Mouse (Mus musculus) limb, embryonic 10.5 days (tissue): ENCODE measurements around the gene Nanos2. TPM values are rescaled to one million over a fixed set of nuclear protein-coding genes. Genes with fewer than 3 reads are reported as not detected.
A peak's percentile ranks its signal among the peaks of the same experiment; 100 is the strongest.

Experiments used
- DNase-seq: peaks from one replicate; pipeline ENCODE4 v3.0.0-alpha.2; 2017; ENCODE audit warnings: low spot score
- H3K27ac ChIP-seq: fragments of 300-500 bp; sonication (generic); 2 replicates; pipeline ENCODE4 v1.5.1; 2016; ENCODE audit warnings: mild to moderate bottlenecking
- H3K27me3 ChIP-seq: fragments of 300-500 bp; sonication (generic); 2 replicates; pipeline ENCODE4 v1.6.1; 2016; ENCODE audit warnings: low read depth, mild to moderate bottlenecking; ENCODE audit not compliant: poor library complexity, severe bottlenecking
- H3K36me3 ChIP-seq: fragments of 300-500 bp; sonication (generic); 2 replicates; pipeline ENCODE4 v1.6.1; 2016; ENCODE audit warnings: mild to moderate bottlenecking, moderate library complexity
- H3K4me1 ChIP-seq: fragments of 300-500 bp; sonication (generic); 2 replicates; pipeline ENCODE4 v1.6.1; 2016
- H3K4me3 ChIP-seq: fragments of 300-500 bp; sonication (generic); 2 replicates; pipeline ENCODE4 v1.5.1; 2016; ENCODE audit warnings: mild to moderate bottlenecking, moderate library complexity
- H3K9me3 ChIP-seq: fragments of 300-500 bp; sonication (generic); replicated peaks from 2 replicates; pipeline ENCODE4 v1.6.1; 2016; ENCODE audit warnings: mild to moderate bottlenecking
- WGBS: fragments of 180-500 bp; shearing (Covaris S2); methylation state at CpG from one replicate; pipeline ENCODE4 v1.1.7; 2016; 5-methylcytosine and 5-hydroxymethylcytosine counted together
- polyA plus RNA-seq: library from polyadenylated mRNA; unstranded; fragments of >200 nt; fragmentation: Nextera tagmentation; extraction: Ambion mirVana; gene quantifications from 2 replicates; pipeline ENCODE4 v1.2.1, GENCODE M21; 2016

The Nanos2 gene
- polyA plus RNA-seq, 1 experiment from 2014 or later = not detected

DNA sequence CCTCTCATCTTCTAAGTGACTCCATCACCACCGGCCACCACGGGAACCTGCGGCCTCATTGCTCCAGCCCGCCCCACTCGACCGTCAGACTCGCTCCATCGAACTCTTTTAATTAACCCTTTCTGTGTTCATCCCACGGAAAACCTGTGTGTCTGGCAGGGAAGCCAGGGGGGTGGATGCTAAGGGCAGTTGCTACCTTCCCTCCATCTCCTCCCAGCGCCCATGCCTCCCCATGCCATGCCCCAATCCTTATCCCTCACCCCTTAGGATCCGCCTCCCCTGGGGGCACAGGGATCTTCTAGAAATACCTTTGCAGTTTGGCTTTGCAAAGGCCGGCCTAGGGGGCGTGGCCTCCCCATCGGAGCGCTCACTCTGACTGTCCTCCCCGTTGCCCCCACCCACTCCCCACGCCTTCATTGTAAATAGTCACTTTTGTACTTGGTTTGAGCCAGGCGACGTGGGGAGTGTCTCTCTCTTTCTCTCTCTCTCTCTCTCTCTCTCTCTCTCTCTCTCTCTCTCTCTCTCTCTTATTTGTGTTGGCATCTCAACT is 23.8 kb upstream of the Nanos2 start:
- under 1% methylated on average over 19 of the region's 19 CpGs for WGBS
- no peak overlapping the region for H3K27ac ChIP-seq
- peaks cover 95% of the 10 kb centered on the region for H3K27me3 ChIP-seq
- H3K9me3 ChIP-seq = no peaks in the 10 kb centered on the region
- DNase-seq = no peak
- peaks cover 11% of the 10 kb centered on the region for H3K4me1 ChIP-seq
- no peaks in the 10 kb centered on the region for H3K36me3 ChIP-seq
- no peak overlapping the region for H3K4me3 ChIP-seq

DNA sequence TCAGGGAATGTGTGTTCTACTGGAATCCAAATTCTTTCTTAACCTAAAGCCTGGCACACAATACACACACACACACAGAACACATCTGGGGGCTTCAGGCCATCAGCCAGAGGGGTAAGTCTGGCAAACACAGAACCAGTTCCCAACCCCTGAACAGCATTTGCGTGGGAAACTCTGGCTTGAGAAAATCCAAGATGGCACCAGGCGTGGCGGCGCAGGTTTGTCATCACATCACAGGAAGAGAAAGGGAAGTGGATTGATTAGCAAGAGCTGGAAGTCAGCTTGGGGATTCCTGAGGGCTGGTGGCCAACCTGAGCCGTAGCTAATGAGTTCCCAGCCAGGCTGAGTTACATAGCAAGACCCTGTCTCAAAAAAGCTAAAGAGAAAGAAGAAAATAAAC is 21.9 kb upstream of the Nanos2 start:
- Histone ChIP-seq H3K27ac (no peak overlapping the region), H3K9me3 (0 out of 2 replicates have a peak, but pooled peaks cover 3% of the 10 kb centered on the region), H3K27me3 (peaks cover 85% of the 10 kb centered on the region), H3K4me3 (no peak overlapping the region), H3K36me3 (no peaks in the 10 kb centered on the region), H3K4me1 (peaks cover 10% of the 10 kb centered on the region)
- WGBS = 78% methylated on average over 5 of the region's 5 CpGs
- no peak for DNase-seq

DNA sequence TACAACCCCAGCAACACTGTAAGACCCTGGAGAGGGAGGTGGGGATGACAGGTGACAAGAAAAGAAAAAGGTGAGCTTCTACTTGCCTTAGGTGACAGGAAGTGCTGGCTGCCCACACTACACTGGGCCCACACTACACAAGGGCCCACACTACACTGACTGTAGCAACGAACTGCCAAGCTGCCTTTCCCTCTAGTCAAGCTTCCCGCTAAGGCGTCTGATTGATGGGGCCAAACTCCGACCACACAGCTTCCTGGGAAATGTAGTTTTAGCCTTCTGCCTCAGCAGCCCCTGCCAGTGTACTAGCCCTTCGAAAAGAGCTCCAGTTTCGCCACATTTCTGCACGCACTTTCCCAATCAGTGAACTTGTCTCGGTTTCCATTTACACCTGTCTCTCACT is 19.6 kb upstream of the Nanos2 start:
- Histone ChIP-seq H3K4me1 (peaks cover 8% of the 10 kb centered on the region), H3K27ac (no peak overlapping the region), H3K4me3 (no peak overlapping the region), H3K9me3 (0 out of 2 replicates have a peak, but pooled peaks cover 3% of the 10 kb centered on the region), H3K27me3 (peaks cover 62% of the 10 kb centered on the region), H3K36me3 (no peaks in the 10 kb centered on the region)
- WGBS = 9% methylated on average over 8 of the region's 8 CpGs
- no peak for DNase-seq

DNA sequence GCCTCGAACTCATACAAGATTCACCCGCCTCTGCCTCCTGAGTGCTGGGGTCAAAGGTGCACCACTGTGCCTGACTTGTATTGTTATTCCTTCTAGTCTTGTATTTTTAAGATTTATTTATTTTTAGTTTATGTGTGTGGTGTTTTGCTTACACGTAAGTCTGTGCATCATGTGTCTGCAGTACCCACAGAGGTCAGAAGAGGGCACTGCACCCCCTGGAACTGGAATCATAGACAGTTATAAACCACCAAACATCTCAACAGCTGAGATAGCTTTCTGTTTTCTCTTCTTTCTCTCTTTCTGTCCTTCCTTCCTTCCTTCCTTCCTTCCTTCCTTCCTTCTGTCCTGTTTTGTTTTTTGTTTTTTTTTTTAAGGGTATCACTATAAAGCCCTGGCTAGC is 16.2 kb upstream of the Nanos2 start:
- no peak for DNase-seq
- no peaks in the 10 kb centered on the region for H3K36me3 ChIP-seq
- no peak overlapping the region for H3K4me3 ChIP-seq
- no peaks in the 10 kb centered on the region for H3K4me1 ChIP-seq
- peaks cover 31% of the 10 kb centered on the region for H3K27me3 ChIP-seq
- 85% methylated on average over 3 of the region's 3 CpGs for WGBS
- no peak overlapping the region for H3K27ac ChIP-seq
- 0 out of 2 replicates have a peak, but pooled peaks cover 3% of the 10 kb centered on the region for H3K9me3 ChIP-seq

DNA sequence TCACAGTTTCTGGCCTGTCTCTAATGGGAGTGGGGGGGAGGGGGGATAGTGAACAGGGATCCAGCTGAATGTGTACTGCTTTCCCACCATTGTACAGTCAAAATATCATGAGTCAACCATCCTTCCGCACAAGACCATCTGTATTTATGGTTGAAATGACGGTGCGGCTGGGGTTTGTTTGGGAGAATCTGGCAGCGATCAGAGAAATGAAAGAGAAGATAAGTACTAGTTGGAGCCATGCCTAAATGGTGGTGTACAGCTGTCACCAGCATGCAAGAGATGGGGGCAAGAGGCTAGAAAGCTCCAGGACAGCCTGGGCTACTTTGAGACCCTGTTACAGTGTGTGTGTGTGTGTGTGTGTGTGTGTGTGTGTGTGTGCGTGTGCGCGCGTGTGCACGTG is 8.8 kb upstream of the Nanos2 start:
- Histone ChIP-seq H3K4me3 (no peak overlapping the region), H3K27ac (no peak overlapping the region), H3K4me1 (no peaks in the 10 kb centered on the region), H3K9me3 (no peaks in the 10 kb centered on the region), H3K27me3 (0 out of 2 replicates have a peak, but pooled peaks cover 3% of the 10 kb centered on the region), H3K36me3 (no peaks in the 10 kb centered on the region)
- DNase-seq = no peak
- WGBS = 93% methylated on average over 9 of the region's 9 CpGs

DNA sequence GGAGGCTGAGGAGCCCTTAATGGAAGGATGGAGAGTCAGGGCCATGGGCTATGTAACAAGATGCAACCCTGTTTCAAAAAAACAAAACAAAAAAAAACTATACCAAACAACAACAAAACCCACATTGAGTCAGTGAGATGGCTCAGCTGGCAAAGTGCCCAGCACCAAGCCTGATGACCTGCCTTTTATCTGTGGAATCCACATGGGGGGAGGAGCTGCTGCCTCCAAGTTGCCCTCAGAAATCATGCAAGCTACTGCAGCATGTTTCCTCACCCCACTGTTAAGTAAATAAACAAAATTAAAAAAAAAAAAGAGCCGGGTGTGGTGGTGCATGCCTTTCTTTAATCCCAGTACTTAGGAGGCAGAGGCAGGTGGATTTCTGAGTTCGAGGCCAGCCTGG is 697 bp upstream of the Nanos2 start:
- no peaks in the 10 kb centered on the region for H3K9me3 ChIP-seq
- no peak for DNase-seq
- H3K36me3 ChIP-seq = no peaks in the 10 kb centered on the region
- peaks cover 21% of the 10 kb centered on the region for H3K27me3 ChIP-seq
- no peak overlapping the region for H3K4me3 ChIP-seq
- WGBS = 79% methylated on average over 2 of the region's 2 CpGs
- H3K4me1 ChIP-seq = peaks cover 10% of the 10 kb centered on the region
- no peak overlapping the region for H3K27ac ChIP-seq

DNA sequence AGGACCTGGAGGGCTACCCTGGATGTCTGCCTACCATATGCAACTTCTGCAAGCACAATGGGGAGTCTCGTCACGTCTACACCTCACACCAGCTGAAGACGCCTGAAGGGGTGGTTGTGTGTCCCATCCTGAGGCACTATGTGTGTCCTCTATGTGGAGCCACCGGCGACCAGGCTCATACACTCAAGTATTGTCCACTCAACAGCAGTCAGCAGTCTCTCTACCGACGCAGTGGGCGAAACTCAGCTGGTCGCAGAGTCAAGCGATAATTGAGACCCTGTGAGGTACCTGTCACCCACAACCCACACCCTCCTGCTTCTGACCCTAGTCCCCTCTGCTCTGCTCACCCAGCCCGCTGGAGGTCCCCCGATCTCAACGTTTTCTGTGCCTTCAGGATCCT is 547 bp downstream of the Nanos2 start:
- Histone ChIP-seq H3K27me3 (peaks cover 33% of the 10 kb centered on the region), H3K27ac (no peak overlapping the region), H3K36me3 (no peaks in the 10 kb centered on the region), H3K4me3 (no peak overlapping the region), H3K4me1 (peaks cover 20% of the 10 kb centered on the region), H3K9me3 (no peaks in the 10 kb centered on the region)
- WGBS = 73% methylated on average over 13 of the region's 13 CpGs
- no peak for DNase-seq

DNA sequence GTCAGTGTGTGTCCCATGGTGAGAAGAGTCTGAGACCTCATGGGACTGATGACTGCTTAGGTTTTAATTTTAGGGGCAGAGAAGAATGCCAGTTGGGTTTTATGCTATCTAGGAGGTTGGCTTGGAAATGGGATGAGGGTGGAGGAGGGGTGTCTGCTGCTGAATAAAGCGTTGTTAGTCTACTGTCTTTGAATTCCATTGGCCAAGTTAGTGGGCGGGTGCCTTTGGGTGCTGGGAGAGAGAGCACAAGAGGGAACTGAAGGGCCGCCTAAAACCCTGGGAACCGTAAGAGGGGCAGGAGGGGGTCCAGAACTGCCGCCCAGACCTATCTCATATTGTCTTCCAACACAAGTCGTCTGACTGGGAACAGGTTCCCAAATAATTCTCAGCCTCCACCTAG is 1.6 kb downstream of the Nanos2 start:
- WGBS = 72% methylated on average over 6 of the region's 6 CpGs

DNA sequence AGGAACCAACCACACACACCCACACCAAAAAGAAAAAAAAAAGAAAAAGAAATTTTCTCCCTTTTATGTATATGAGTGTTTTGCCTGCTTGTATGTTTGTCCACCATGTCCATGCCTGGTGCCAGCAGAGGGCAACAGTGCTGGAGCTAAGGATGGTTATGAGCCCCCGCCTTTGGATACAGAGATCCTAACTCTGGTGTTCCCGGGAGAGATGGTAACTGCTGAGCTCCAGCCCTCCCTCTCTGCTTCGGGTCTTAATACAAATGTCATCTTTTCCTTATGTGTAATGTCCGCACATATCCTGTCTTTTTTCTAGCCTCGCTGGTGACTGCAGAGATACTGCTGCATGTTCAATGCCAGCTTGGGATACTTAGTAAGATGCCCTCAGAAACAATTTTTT is 2.8 kb downstream of the Nanos2 start:
- peaks cover 51% of the 10 kb centered on the region for H3K27me3 ChIP-seq
- no peaks in the 10 kb centered on the region for H3K9me3 ChIP-seq
- peak overlapping the region; percentile 51 for H3K4me3 ChIP-seq
- H3K4me1 ChIP-seq = peaks cover 20% of the 10 kb centered on the region
- DNase-seq = no peak
- peak overlapping the region; percentile 74 for H3K27ac ChIP-seq
- peaks cover 3% of the 10 kb centered on the region; the same call in 1 of the 2 replicates for H3K36me3 ChIP-seq
- WGBS = 15% methylated on average over 5 of the region's 5 CpGs

More for the DNA sequence above, 1.6 kb downstream of the Nanos2 start:
- Histone ChIP-seq H3K4me3 (no peak overlapping the region), H3K4me1 (peaks cover 20% of the 10 kb centered on the region), H3K27me3 (peaks cover 44% of the 10 kb centered on the region), H3K36me3 (peaks cover 3% of the 10 kb centered on the region; the same call in 1 of the 2 replicates), H3K27ac (no peak overlapping the region), H3K9me3 (no peaks in the 10 kb centered on the region)
- no peak for DNase-seq

DNA sequence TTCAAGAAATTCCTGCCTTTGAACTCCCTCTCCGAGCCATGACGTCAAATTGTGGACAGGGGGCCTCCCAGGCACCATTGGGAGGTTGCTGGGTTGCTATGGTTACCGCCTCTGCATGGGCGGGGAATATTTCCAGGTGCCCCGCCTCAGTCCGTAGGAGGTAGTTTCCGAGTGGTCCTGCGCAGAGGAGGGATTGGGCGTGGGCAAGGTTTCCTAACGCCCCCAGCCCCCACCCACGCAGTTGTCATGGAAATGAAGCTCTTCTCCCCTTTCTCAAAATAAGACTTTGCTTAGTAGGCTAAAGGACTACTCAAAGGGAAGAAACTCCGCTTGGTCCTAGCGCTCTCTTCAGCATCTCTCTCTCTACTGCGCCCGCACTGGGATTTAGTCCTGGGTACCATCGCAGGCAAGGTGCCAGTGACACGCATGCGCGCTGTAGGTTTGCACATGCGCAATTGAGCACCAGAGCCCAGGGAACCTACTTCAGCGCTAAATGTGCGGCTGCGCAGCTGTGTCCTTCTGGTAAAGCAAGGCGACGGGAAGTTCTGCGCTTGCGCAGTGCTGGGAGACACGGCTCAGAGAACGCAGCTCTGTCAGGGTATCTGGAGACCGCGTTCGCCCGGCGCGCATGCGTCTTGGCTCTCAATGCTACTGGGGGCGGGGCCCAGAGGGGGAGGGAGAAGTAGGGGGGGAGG is 3.5 kb downstream of the Nanos2 start, which contains the start of gene Mypop:
Gene Mypop (plus strand): TSS at position 645 of the 695 bp plus-strand sequence.
- peak; percentile 100 for DNase-seq
- 0% methylated on average over 37 of the region's 37 CpGs for WGBS
- Histone ChIP-seq H3K36me3 (peaks cover 3% of the 10 kb centered on the region; the same call in 1 of the 2 replicates), H3K9me3 (no peaks in the 10 kb centered on the region), H3K4me1 (peaks cover 20% of the 10 kb centered on the region), H3K27me3 (peaks cover 51% of the 10 kb centered on the region), H3K27ac (peak within 1 kb of the TSS; percentile 74), H3K4me3 (peak within 1 kb of the TSS; percentile 51)

DNA sequence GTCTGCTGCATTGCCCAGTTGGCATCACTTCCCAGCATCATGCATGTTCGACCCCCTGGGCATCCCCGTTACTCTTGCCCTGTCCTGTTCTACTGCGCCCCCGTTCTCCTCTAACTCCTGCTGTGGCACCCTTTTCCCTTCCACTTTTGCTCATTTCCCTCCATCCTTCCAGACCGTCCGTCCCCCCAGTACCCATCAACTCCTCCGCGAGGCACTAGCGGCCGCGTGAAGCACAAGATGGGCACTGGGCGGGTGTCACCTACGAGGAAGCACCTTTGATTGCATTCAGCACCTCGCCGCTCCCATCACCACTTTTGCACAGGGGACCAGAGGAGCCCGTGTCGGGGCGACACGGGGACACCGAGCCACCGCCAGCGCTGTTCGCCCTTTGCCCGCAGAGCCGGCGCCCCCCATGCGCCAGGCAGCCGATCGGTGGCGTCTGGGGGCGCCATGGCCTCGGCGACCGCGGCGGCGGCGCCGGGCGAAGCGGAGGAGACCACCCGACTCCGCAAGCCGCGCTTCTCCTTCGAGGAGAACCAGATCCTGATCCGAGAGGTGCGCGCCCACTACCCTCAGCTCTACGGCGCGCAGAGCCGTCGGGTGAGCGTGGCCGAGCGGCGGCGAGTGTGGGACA is 4.6 kb downstream of the Nanos2 start:
- DNase-seq = peak; percentile 64
- peaks cover 13% of the 10 kb centered on the region for H3K36me3 ChIP-seq
- WGBS = 1% methylated on average over 59 of the region's 59 CpGs
- peaks cover 20% of the 10 kb centered on the region for H3K4me1 ChIP-seq
- H3K9me3 ChIP-seq = no peaks in the 10 kb centered on the region
- peaks cover 51% of the 10 kb centered on the region for H3K27me3 ChIP-seq
- peak overlapping the region; percentile 51 for H3K4me3 ChIP-seq
- H3K27ac ChIP-seq = peak overlapping the region; percentile 59

DNA sequence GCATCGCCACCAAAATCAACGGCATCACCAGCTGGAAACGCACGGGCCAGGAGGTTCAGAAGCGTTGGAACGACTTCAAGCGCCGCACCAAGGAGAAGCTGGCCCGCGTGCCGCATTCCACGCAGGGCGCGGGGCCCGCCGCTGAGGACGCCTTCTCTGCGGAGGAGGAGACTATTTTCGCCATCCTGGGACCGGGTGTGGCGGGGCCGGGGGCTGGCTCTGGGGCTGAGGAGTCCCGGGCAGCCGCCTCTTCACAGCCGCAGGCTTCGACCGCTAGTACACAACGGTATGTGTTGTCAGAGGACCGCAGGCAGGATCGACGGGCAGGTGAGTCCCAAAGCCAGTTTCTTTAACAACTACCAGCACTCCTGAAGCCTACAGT is 5.1 kb downstream of the Nanos2 start:
- Histone ChIP-seq H3K36me3 (peaks cover 15% of the 10 kb centered on the region), H3K4me3 (peak overlapping the region; percentile 51), H3K27me3 (peaks cover 50% of the 10 kb centered on the region), H3K27ac (peak overlapping the region; percentile 59), H3K4me1 (peaks cover 20% of the 10 kb centered on the region), H3K9me3 (no peaks in the 10 kb centered on the region)
- WGBS = 5% methylated on average over 31 of the region's 31 CpGs
- peak; percentile 60 for DNase-seq

DNA sequence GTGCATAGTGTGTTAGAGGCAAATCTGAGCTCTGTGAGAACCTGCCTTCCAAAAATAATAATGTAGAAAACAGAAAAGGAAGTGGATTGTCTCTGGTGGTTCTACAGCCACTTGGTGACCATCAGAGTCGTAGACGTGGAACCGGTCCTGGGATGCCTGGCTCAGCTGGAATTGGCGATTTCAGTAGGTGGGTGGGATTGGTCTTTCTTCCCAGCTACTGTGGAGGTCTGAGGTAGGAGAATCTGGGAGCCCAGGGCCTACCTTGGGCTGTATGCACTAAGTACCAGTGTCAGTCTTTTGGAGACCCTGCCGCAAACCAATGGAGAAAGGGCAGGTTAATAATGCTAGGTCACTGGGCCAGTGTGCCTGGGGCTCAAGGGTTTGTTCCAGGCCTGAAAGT is 5.8 kb downstream of the Nanos2 start:
- peaks cover 43% of the 10 kb centered on the region for H3K27me3 ChIP-seq
- H3K36me3 ChIP-seq = peaks cover 21% of the 10 kb centered on the region
- H3K4me1 ChIP-seq = peaks cover 20% of the 10 kb centered on the region
- DNase-seq = no peak
- H3K9me3 ChIP-seq = no peaks in the 10 kb centered on the region
- no peak overlapping the region for H3K4me3 ChIP-seq
- H3K27ac ChIP-seq = no peak overlapping the region
- WGBS = 87% methylated on average over 5 of the region's 5 CpGs
